Mouse (Mus musculus): Measurements from ENCODE around the gene Vmac. TPM values are rescaled to one million over a fixed set of nuclear protein-coding genes. Genes with fewer than 3 reads are reported as not detected.

The Vmac gene
- total and polyA plus RNA-seq, 3 experiments: 3.0 to 9.9 (median 4.7) TPM

- no peaks in the 10 kb centered on the region for H3K36me3 ChIP-seq (ENCODE audit: control insufficient read depth, insufficient read depth, low read length)
- no peak overlapping the region for H3K9ac ChIP-seq (ENCODE audit: low read depth, low read length)
- no peak for TF ChIP-seq POLR2A (IDR thresholded peaks at IDR 0.05; ENCODE audit: insufficient read depth, low read depth, low read length)
- TF ChIP-seq CTCF (IDR thresholded peaks at IDR 0.05): no peak
- no peak for TF ChIP-seq EP300 (IDR thresholded peaks at IDR 0.05; ENCODE audit: insufficient read depth, low read depth, low read length)
- H3K4me1 ChIP-seq (ENCODE audit: control insufficient read depth, insufficient read depth, low read length): peaks cover 2% of the 10 kb centered on the region
- H3K79me2 ChIP-seq (replicated peaks; ENCODE audit: control insufficient read depth, insufficient read depth, low read length): no peaks in the 10 kb centered on the region
- intact Hi-C loops (cut with DNase I): no loop called here
- H3K27ac ChIP-seq: no peak overlapping the region
- no peaks in the 10 kb centered on the region for H3K27me3 ChIP-seq (ENCODE audit: control insufficient read depth, insufficient read depth, low read length)
- no peak overlapping the region for H3K4me3 ChIP-seq
- DNase-seq: no peak
- WGBS: 73% methylated on average over 2 of the region's 2 CpGs
These were observed 11.8 kb upstream of the Vmac start for GRCm38 (mm10) chr17:56729656-56730055.

DNA sequence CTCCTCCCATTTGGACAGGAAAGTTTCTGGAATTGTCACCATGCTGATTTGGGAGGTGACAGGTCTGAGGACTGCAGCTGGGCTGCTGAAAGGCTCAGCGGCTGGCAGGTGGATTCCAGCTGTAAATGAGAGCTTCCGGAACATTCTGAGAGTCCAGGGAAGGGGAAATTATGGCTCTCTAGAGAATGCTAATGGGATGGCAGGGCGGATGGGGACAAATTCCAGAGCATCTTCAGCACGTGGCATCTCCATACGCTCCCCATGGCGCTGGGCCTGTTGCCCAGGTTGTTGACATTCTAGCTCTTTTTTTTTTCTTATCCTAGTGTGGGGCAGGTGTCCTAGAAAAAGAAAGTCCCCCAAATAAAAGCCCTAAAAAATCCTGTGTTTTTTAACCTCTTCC is 11.3 kb upstream of the Vmac start:
- WGBS: 24% methylated on average over 6 of the region's 6 CpGs
- intact Hi-C loops (cut with DNase I): no loop called here
- Histone ChIP-seq H3K36me3 (ENCODE audit: control insufficient read depth, insufficient read depth, low read length) (no peaks in the 10 kb centered on the region), H3K27ac (no peak overlapping the region), H3K9ac (ENCODE audit: low read depth, low read length) (no peak overlapping the region), H3K4me3 (no peak overlapping the region), H3K4me1 (ENCODE audit: control insufficient read depth, insufficient read depth, low read length) (peaks cover 2% of the 10 kb centered on the region), H3K79me2 (replicated peaks; ENCODE audit: control insufficient read depth, insufficient read depth, low read length) (no peaks in the 10 kb centered on the region), H3K27me3 (ENCODE audit: control insufficient read depth, insufficient read depth, low read length) (no peaks in the 10 kb centered on the region)
- no peak for TF ChIP-seq EP300 (IDR thresholded peaks at IDR 0.05; ENCODE audit: insufficient read depth, low read depth, low read length)
- DNase-seq: no peak

DNA sequence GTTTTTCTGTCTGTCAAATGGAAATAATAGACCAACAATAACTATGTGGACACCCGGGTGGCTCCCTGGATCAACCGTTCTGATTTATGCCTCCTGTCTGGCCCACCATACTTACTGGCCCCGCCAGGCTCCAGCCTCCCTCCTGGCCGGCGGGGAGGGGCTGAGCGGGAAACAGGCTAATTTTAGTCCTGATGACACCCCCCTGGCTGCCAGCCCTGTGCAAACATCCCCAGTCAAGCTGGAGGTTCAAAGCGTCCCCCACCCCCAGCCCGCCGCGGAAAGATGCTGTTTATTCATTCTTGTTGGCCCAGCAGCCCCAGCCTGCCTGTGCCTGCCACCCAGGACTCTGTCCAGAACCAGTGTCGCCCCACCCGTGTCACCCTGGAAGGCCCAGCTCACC is 10.3 kb upstream of the Vmac start:
- Histone ChIP-seq H3K79me2 (replicated peaks; ENCODE audit: control insufficient read depth, insufficient read depth, low read length) (no peaks in the 10 kb centered on the region), H3K4me1 (ENCODE audit: control insufficient read depth, insufficient read depth, low read length) (peaks cover 2% of the 10 kb centered on the region), H3K36me3 (ENCODE audit: control insufficient read depth, insufficient read depth, low read length) (no peaks in the 10 kb centered on the region), H3K9ac (ENCODE audit: low read depth, low read length) (no peak overlapping the region), H3K4me3 (no peak overlapping the region), H3K27me3 (ENCODE audit: control insufficient read depth, insufficient read depth, low read length) (no peaks in the 10 kb centered on the region), H3K27ac (no peak overlapping the region)
- no peak for DNase-seq
- TF ChIP-seq CTCF (IDR thresholded peaks at IDR 0.05) (no peak), POLR2A (IDR thresholded peaks at IDR 0.05; ENCODE audit: insufficient read depth, low read depth, low read length) (no peak), EP300 (IDR thresholded peaks at IDR 0.05; ENCODE audit: insufficient read depth, low read depth, low read length) (no peak)
- intact Hi-C loops (cut with DNase I): no loop called here
- whole genome bisulfite sequencing: 4% methylated on average over 12 of the region's 12 CpGs

DNA sequence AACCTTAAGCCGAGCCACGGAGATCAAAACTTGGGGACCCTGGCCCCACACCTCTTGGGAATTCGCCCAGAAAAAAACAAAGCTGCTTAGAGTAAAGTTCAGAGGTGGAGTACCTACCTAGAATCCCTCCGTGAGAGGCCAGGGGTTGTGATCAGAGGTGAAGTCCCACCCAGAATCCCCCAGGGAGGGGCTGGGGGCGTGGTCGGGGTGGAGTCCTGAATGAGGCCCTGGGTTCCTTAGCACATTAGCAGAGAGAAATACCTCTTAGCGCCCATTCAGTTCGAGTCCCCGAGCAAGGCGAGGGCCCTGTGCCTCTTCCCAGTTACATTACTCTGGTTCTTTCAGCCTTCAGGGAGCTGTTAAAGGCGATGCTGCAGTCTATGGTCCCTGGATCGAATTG is 9.8 kb upstream of the Vmac start:
- TF ChIP-seq EP300 (IDR thresholded peaks at IDR 0.05; ENCODE audit: insufficient read depth, low read depth, low read length) (no peak), POLR2A (IDR thresholded peaks at IDR 0.05; ENCODE audit: insufficient read depth, low read depth, low read length) (no peak), CTCF (IDR thresholded peaks at IDR 0.05) (no peak)
- H3K79me2 ChIP-seq (replicated peaks; ENCODE audit: control insufficient read depth, insufficient read depth, low read length): no peaks in the 10 kb centered on the region
- no peak overlapping the region for H3K27ac ChIP-seq
- peak in 1 of 2 experiments; percentile 17 for DNase-seq
- no peak overlapping the region for H3K4me3 ChIP-seq
- H3K27me3 ChIP-seq (ENCODE audit: control insufficient read depth, insufficient read depth, low read length): no peaks in the 10 kb centered on the region
- no peak overlapping the region for H3K9ac ChIP-seq (ENCODE audit: low read depth, low read length)
- intact Hi-C loops (cut with DNase I): no loop called here
- H3K4me1 ChIP-seq (ENCODE audit: control insufficient read depth, insufficient read depth, low read length): peaks cover 2% of the 10 kb centered on the region
- H3K36me3 ChIP-seq (ENCODE audit: control insufficient read depth, insufficient read depth, low read length): no peaks in the 10 kb centered on the region
- 20% methylated on average over 12 of the region's 12 CpGs for WGBS

- Histone ChIP-seq H3K4me3 (no peak overlapping the region), H3K36me3 (ENCODE audit: control insufficient read depth, insufficient read depth, low read length) (no peaks in the 10 kb centered on the region), H3K9ac (ENCODE audit: low read depth, low read length) (no peak overlapping the region), H3K79me2 (replicated peaks; ENCODE audit: control insufficient read depth, insufficient read depth, low read length) (no peaks in the 10 kb centered on the region), H3K4me1 (ENCODE audit: control insufficient read depth, insufficient read depth, low read length) (peaks cover 2% of the 10 kb centered on the region), H3K27me3 (ENCODE audit: control insufficient read depth, insufficient read depth, low read length) (no peaks in the 10 kb centered on the region), H3K27ac (no peak overlapping the region)
- 26% methylated on average over 7 of the region's 7 CpGs for WGBS
- TF ChIP-seq CTCF (IDR thresholded peaks at IDR 0.05): no peak
- TF ChIP-seq POLR2A (IDR thresholded peaks at IDR 0.05; ENCODE audit: insufficient read depth, low read depth, low read length): no peak
- TF ChIP-seq EP300 (IDR thresholded peaks at IDR 0.05; ENCODE audit: insufficient read depth, low read depth, low read length): no peak
- intact Hi-C loops (cut with DNase I): no loop called here
- no peak for DNase-seq
These were observed 9.3 kb upstream of the Vmac start for GRCm38 (mm10) chr17:56727029-56727649.

GRCm38 (mm10) chr17:56723419-56724161 is 5.8 kb upstream of the Vmac start:
- Histone ChIP-seq H3K36me3 (ENCODE audit: control insufficient read depth, insufficient read depth, low read length) (no peaks in the 10 kb centered on the region), H3K4me1 (ENCODE audit: control insufficient read depth, insufficient read depth, low read length) (peaks cover 3% of the 10 kb centered on the region), H3K27me3 (ENCODE audit: control insufficient read depth, insufficient read depth, low read length) (no peaks in the 10 kb centered on the region), H3K9ac (ENCODE audit: low read depth, low read length) (no peak overlapping the region), H3K4me3 (no peak overlapping the region), H3K79me2 (replicated peaks; ENCODE audit: control insufficient read depth, insufficient read depth, low read length) (0 out of 2 replicates have a peak, but pooled peaks cover 1% of the 10 kb centered on the region), H3K27ac (no peak overlapping the region)
- no peak for DNase-seq
- WGBS: 77% methylated on average over 11 of the region's 11 CpGs
- intact Hi-C loops (cut with DNase I): no loop called here
- no peak for TF ChIP-seq POLR2A (IDR thresholded peaks at IDR 0.05; ENCODE audit: insufficient read depth, low read depth, low read length)

Measured in heart, adult 2 months (tissue).